Mouse (Mus musculus) MN1 (cell line): ENCODE results near the gene Mlxipl.

Experiments used
- DNase-seq: peaks from one replicate; pipeline ENCODE4 v3.0.0-alpha.2; 2016; ENCODE audit warnings: low spot score

Gene Mlxipl

DNA sequence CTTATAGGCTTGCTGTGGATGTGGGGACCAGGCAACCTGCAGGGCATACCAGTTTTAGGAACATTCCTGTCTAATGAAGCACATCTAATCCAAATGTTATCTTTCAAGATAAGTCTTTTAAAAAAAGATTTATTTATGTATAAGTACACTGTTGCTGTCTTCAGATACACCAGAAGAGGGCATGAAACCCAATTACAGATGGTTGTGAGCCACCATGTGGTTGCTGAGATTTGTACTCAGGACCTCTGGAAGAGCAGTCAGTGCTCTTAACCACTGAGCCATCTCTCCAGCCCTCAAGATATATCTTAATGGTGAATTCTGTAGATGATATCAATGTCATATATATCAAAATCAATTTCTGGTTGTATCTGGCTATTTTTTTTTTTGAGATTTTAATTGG, 56.3 kb downstream of the Mlxipl start:
- no peak for DNase-seq

DNA sequence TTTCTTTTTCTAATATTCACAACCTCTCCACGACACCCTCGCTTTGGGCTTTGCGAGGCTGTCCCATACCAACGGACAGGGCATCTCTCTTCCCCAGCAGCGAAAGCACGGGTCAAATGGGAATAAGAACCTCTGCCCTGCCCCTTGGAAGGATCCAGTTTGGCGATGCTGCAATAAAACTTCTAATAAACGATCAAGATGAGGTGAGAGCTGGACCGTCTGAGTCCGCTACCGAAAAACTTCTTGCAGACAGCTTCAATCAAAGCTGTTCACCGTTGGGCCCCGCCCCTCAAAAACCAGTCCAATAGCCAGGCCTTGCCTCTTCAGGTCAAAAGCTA, 59.0 kb downstream of the Mlxipl start:
- DNase-seq: no peak

DNA sequence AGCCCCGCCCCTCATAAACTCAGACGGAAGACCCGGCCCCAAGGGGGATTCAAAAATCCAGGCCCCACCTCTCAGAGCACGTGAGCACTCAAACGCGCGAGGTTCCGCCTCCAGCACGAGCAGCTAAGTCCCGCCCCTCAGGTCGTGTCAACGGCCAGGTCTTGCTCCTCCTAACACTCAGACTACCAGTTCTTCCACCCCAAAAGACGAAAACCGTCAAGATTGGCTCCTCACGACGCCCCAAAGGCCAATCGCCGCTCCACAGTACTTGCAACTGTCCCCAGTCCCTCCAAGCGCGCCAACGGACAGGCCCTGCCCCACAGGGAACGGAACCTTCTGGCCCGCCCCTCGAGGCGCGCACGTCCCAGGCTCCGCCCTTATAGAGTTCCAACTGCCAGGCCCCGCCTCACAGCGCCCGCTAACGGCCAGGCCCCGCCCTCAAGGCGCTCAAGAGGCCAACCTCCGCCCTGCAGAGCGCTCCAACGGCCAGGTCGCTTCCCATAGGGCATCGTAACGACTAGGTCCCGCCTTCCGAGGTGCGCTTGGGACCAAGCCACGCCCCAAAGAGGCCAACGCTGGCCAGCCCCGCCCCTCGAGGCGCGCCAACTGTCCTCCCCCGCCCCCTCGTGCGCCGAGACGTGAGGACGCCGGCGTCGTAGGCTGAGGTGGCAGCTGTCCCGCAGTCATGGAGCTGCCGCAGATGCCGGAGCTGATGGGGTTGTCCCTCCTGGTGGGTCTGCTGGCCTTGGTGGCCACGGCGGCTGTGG, 59.5 kb downstream of the Mlxipl start, which contains the start of gene Tbl2:
Gene Tbl2 (plus strand): TSS at position 605 of the 767 bp plus-strand sequence.
- peak; percentile 100 for DNase-seq

- DNase-seq: no peak
Measured at GRCm38 (mm10) chr5:135149820-135150178, 60.1 kb downstream of the Mlxipl start.

DNA sequence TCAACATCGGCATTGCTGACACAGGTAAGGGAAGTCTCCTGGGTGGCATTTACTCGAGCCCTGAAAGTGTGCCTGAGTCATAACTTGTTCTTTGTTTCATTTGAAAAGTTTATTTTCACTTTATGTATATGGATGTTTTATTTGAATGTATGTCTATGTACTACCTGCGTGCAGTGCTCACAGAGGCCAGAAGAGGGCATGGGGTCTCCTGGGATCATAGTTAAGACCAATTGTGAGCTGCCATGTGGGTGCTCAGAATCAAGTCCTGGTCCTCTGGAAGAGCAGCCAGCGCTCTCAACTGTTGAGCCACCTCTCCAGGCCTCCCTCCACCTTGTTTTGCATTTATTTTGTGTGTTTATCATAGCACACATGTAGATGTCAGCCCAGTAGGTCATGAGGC, 66.8 kb downstream of the Mlxipl start:
- no peak for DNase-seq

GRCm38 (mm10) chr5:135161221-135161620, 71.5 kb downstream of the Mlxipl start:
- DNase-seq: no peak

DNA sequence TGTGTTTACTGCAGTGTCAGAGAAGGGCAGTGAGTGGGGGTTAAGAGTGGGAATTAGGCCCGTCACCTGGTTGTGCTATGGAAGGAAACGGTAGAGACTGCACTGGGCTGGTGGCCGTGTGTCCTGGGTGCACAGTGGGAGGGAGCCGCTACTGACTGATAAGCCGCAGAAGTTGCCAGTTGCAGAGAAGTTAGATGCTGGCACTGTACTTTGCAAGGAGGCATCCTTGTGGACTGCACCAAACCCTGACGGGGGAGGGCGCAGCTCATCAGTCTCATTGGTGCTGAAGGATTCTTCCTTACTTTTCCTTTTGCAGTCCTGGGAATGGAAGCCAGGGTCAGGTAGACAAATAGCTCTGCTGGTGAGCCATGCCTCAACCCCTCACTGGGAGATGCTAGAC, 72.0 kb downstream of the Mlxipl start:
- no peak for DNase-seq

DNA sequence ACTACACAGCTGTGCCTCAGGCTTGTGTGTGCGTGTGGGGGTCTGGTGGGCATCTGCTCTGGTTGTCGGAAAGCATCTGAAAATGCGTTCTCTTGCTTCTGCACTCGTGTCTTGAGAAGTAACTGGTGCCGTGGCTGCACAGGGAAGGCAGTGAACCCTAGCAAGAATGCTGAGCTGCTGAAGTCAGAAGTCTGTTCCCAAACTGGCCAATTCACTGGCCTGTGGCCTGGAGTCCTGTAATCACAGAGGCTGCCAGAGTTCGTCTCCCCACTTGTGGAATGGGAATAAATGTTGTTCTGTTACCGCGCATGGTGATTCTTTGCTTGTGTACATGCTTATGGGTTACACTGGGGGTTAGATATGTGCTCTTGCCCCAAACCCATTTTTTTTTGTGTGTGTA, 72.7 kb downstream of the Mlxipl start:
- no peak for DNase-seq

GRCm38 (mm10) chr5:135162821-135163220, 73.1 kb downstream of the Mlxipl start:
- no peak for DNase-seq

DNA sequence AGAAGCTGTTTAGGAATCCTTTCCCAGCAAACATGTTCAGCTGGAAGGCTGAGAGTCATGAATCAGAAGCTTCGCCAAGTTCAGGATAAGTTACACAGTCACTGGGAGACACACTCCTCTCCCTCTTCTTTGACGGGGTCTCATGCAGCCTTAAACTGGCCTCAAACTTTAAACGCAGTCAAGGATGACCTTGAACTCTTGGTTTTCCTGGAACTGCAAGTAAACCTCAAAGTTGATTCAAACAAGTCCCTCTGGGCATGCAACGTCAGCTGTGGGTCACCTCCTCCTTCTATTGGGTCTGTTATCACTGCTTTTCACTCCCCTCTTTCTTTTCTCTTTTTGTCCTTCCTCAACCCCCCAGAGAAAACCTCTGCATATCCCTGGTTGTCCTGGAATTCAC, 77.2 kb downstream of the Mlxipl start:
- DNase-seq: no peak

- no peak for DNase-seq
Measured at GRCm38 (mm10) chr5:135167469-135167868, 77.8 kb downstream of the Mlxipl start.

- DNase-seq: peak; percentile 100
Measured at GRCm38 (mm10) chr5:135168063-135169062, 78.7 kb downstream of the Mlxipl start, which contains the start of gene Bcl7b. Bcl7b (plus strand) TSS chr5:135168283.

DNA sequence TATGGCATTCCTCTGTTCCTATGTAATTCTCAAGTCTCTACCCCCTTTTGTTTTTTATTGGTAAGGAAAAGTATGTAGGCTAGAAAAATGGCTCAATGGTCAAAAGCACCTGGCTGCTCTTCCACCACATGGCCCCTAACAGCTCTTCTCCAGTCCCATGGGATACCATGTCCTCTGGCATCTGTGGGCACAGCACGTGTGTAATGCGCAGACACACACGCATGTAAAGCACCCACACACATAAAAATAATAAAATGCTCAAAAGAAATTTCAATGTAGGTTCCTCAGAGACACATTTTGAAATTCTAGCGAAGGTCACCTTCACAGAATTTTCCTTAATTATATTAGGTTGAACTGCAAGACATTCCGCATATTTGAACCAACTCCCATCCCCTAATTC, 79.8 kb downstream of the Mlxipl start:
- DNase-seq: peak; percentile 53

DNA sequence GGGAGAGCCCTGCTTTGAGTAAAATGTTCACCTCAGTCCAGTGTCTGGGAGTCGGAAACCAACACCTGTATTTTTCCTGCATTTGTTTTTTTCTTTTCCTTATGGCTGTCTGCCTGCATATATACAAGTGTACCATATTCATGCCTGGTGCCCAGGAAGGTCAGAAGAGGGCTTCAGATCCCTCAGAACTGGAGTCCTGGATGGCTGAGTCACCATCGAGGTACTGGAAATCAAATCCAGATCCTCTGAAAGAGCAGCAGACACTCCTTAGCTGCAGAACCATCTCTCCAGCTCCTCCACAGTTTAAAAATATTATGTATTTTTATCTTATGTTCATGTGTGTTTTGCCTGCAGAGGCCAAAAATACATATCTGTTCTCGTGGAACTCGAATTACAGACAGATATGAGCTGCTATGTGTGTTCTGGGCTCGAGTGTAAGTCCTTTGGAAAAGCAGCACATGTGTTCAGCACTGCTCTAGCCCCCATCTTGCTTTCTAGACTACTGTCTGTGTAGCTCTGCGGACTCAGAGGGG, 82.1 kb downstream of the Mlxipl start:
- peak; percentile 51 for DNase-seq

DNA sequence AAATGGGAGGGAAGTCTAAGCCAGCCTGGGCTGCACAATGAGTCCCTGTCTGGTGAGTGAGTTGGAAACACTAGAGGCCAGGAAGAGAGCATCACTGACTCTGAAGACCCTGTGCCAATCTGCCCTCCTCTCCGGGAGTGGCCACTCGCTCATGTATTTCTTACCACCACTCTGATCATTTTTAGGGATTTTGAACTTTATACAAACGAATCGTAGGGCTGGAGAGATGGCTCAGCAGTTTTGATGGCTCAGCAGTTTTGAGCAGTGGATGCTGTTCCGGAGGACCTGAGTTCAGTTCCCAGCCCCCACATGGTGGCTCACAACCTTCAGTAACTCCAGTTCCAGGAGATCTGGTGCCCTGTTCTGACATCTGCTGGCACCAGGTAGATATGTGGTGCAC, 83.3 kb downstream of the Mlxipl start:
- no peak for DNase-seq

- no peak for DNase-seq
Measured at GRCm38 (mm10) chr5:135175086-135175485, 85.4 kb downstream of the Mlxipl start.

- no peak for DNase-seq
Measured at GRCm38 (mm10) chr5:135178523-135178922, 88.8 kb downstream of the Mlxipl start.

GRCm38 (mm10) chr5:135178996-135179395, 89.3 kb downstream of the Mlxipl start:
- no peak for DNase-seq

GRCm38 (mm10) chr5:135179616-135180015, 89.9 kb downstream of the Mlxipl start:
- DNase-seq: no peak

DNA sequence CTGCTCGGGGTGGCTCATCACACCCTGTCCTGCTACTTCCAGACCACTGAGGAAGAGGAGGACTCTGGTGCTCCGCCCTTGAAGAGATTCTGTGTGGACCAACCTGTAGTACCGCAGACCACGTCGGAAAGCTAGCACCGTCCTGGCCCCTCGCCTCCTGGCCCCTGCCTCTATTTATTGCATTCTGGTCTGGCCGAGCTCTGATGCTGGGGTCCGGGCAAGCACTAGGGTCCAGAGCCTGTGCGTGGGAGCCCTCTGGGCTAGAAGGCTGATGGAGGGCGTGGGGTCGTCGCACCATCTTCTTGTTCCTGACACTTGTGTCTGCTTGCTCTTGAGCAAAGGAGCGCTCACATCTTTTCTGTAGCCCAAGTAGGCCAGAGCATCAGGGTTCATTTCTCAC, 91.1 kb downstream of the Mlxipl start:
- no peak for DNase-seq

GRCm38 (mm10) chr5:135181776-135182175, 92.1 kb downstream of the Mlxipl start:
- DNase-seq: no peak

DNA sequence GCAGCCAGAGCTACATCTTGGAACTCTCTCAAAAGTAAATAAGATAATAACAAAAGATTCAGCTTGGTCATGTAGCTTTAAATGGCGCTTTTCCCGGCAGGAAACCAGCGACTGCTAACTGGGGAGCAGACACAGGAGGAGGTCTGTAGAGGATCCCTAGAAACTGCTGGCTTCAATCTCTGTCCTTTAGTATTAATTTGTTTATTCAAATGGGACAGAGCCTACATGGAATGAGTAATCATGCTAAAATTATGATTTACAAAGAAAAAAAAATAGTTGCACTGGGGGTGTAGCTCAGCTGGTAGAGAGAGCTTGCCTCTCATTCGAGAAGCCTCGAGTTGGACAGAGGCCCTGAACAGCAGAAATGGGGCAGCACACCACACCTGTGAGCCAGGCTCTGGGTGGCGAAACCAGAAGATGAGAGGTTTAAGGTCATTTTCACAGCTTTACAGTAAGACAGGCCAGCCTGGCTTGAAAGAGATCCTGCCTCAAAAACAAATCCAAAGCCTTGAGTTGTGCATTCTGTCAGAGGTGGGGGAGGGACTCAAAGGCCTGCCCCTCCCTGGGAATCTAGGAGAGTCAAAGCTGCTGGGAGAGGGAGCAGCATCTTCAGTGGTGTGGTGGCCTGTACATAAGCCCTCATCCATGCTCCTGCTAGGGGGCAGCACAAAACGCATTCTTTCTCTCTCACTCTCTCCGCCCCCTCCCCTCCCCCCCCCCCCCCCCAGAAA, 93.6 kb downstream of the Mlxipl start:
- DNase-seq: no peak
